Mouse (Mus musculus) telencephalon, adult 2 months (tissue): ENCODE data around the gene S100z.

Experiments used
- DNase-seq: peaks from one replicate; pipeline ENCODE4 v3.0.0-alpha.2; 2011; ENCODE audit warnings: low read depth, low spot score

S100z gene

GRCm38 (mm10) chr13:95444824-95445223 lies 33.7 kb downstream of the S100z start, which contains the start of gene Crhbp:
Crhbp (minus strand) TSS chr13:95444924.
- no peak for DNase-seq

GRCm38 (mm10) chr13:95444291-95444690 lies 34.2 kb downstream of the S100z start:
- DNase-seq = no peak

GRCm38 (mm10) chr13:95443376-95444233 lies 34.9 kb downstream of the S100z start:
- DNase-seq = no peak

DNA sequence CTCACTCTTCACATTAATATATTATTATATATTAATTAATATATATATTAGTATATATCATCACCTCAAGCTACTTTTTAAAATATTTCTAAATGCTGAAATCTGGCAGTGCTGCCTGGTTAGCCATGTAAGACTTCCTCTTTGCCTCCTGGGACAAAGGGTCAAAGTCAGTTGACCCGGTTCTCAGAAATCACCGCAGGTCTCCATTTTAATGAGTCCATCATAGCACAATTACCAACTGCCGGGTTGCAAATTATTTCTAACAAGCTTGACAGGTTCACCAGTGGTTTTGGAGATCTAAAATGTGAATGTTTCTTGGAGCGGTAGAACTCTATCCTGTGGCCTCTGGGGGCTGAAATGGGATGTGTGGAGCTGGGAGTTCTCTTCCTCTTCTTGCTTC lies 35.6 kb downstream of the S100z start:
- no peak for DNase-seq

- no peak for DNase-seq
Observed at GRCm38 (mm10) chr13:95439569-95439968, 39.0 kb downstream of the S100z start.

- no peak for DNase-seq
Observed at GRCm38 (mm10) chr13:95431760-95432159, 46.8 kb downstream of the S100z start.

- DNase-seq = no peak
Observed at GRCm38 (mm10) chr13:95427499-95427898, 51.0 kb downstream of the S100z start.
